Mouse (Mus musculus): Measurements from ENCODE around the gene Slc10a1. TPM values are rescaled to one million over a fixed set of nuclear protein-coding genes. Genes with fewer than 3 reads are reported as not detected.

Gene Slc10a1
- polyA plus RNA-seq, 2 experiments: 1.7 to 3.8 TPM

DNA sequence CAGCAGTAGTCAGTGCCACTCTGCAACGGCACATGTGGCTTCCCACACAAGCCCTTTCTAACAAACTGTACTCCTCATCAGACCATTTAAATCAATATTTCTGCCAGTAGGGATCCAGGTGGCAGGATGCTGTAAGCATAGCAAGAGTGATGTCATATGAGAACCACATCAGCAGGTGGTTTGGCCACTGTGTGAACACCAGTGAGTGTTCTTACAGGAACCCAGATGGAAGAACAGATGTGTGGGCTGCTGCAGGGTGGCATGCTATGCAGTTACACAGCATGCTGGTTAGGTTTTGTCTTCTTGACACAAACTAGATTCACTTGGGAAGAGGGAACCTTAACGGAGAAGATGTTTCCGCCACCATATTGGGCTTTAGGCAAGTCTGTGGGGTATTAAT, 26.6 kb downstream of the Slc10a1 start:
- Histone ChIP-seq H3K4me3 (ENCODE audit: insufficient read depth in 1 of 2, low read depth in 2 of 2, low read length in 2 of 2) (no peak overlapping the region), H3K9me3 (ENCODE audit: control insufficient read depth, low read length) (no peaks in the 10 kb centered on the region), H3K27ac (peak overlapping the region; percentile 29; the same call in 1 of the 2 replicates), H3K27me3 (ENCODE audit: control insufficient read depth, insufficient read depth, low read length) (no peaks in the 10 kb centered on the region), H3K4me1 (replicated peaks; ENCODE audit: control insufficient read depth in 2 of 2, insufficient read depth in 2 of 2, low read length in 1 of 2) (peaks cover 42 to 66% of the 10 kb centered on the region in 2 experiments), H3K4me2 (ENCODE audit: low read depth) (no peak overlapping the region), H3K9ac (replicated peaks) (no peak overlapping the region), H3K36me3 (replicated peaks; ENCODE audit: control insufficient read depth, insufficient read depth, low read depth) (peaks cover 5% of the 10 kb centered on the region)
- TF ChIP-seq CTCF (IDR thresholded peaks at IDR 0.05; ENCODE audit: low read depth) (no peak), EP300 (IDR thresholded peaks at IDR 0.05; ENCODE audit: low read depth) (no peak)
- no peak for ATAC-seq (ENCODE audit: insufficient read depth)
- 97% methylated on average over 3 of the region's 3 CpGs for WGBS (ENCODE audit: insufficient replicate concordance)
- no peak for DNase-seq (ENCODE audit: low read depth in 3 of 3, low spot score in 3 of 3)

DNA sequence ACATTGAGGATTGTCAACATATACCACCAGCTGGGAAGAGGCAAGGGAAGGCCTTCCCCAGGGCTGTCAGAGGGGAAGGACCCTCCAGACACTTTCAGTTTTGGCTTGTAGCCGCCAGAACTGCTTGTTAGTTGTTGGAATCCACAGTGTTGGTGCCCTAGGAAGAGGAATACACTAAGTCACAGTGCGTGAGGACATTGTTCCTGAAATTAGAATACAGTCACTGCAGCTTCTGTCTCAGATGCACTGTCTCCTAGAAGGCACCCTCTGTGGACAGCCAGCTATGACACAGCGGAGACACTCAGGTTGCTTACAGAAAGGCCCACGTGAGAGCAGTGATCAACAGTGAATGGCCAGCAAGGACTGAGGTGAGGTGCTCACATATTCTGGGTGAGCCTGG, 29.3 kb downstream of the Slc10a1 start:
- ATAC-seq (ENCODE audit: insufficient read depth): no peak
- Histone ChIP-seq H3K4me2 (ENCODE audit: low read depth) (no peak overlapping the region), H3K4me3 (ENCODE audit: insufficient read depth in 1 of 2, low read depth in 2 of 2, low read length in 2 of 2) (no peak overlapping the region), H3K4me1 (replicated peaks; ENCODE audit: control insufficient read depth in 2 of 2, insufficient read depth in 2 of 2, low read length in 1 of 2) (peaks cover 33 to 55% of the 10 kb centered on the region in 2 experiments), H3K9ac (replicated peaks) (no peak overlapping the region), H3K27me3 (ENCODE audit: control insufficient read depth, insufficient read depth, low read length) (no peaks in the 10 kb centered on the region), H3K9me3 (ENCODE audit: control insufficient read depth, low read length) (no peaks in the 10 kb centered on the region), H3K27ac (peak overlapping the region; percentile 54), H3K36me3 (replicated peaks; ENCODE audit: control insufficient read depth, insufficient read depth, low read depth) (no peaks in the 10 kb centered on the region)
- no peak for DNase-seq (ENCODE audit: low read depth in 3 of 3, low spot score in 3 of 3)
- no peak for TF ChIP-seq EP300 (IDR thresholded peaks at IDR 0.05; ENCODE audit: low read depth)
- TF ChIP-seq CTCF (IDR thresholded peaks at IDR 0.05; ENCODE audit: low read depth): no peak
- 62% methylated on average over 4 of the region's 4 CpGs for WGBS (ENCODE audit: insufficient replicate concordance)

DNA sequence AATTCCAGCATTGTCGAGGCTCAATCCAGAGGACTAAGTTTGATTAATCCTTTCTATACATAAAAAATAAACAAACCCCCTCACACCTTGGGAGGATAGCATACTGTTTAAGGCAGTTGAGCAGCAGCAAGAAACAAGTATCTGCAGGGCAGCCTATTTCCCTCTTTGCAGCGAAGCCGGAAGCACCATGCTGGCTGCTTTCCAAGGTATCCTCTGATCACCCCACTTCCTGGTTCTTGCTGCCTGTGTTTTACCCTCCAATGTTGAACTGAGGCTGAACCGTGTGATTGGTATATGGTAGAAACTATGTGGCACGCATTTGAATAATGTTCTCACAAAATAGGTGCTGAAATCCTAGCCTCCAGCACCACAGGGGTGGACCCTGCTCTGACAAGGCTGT, 29.9 kb downstream of the Slc10a1 start:
- Histone ChIP-seq H3K9me3 (ENCODE audit: control insufficient read depth, low read length) (no peaks in the 10 kb centered on the region), H3K27me3 (ENCODE audit: control insufficient read depth, insufficient read depth, low read length) (no peaks in the 10 kb centered on the region), H3K4me2 (ENCODE audit: low read depth) (no peak overlapping the region), H3K9ac (replicated peaks) (no peak overlapping the region), H3K36me3 (replicated peaks; ENCODE audit: control insufficient read depth, insufficient read depth, low read depth) (no peaks in the 10 kb centered on the region), H3K4me1 (replicated peaks; ENCODE audit: control insufficient read depth in 2 of 2, insufficient read depth in 2 of 2, low read length in 1 of 2) (peaks cover 28 to 50% of the 10 kb centered on the region in 2 experiments), H3K27ac (peak overlapping the region; percentile 54), H3K4me3 (ENCODE audit: insufficient read depth in 1 of 2, low read depth in 2 of 2, low read length in 2 of 2) (no peak overlapping the region)
- WGBS (ENCODE audit: insufficient replicate concordance): 42% methylated on average over 5 of the region's 5 CpGs
- no peak for ATAC-seq (ENCODE audit: insufficient read depth)
- no peak for DNase-seq (ENCODE audit: low read depth in 3 of 3, low spot score in 3 of 3)
- TF ChIP-seq CTCF (IDR thresholded peaks at IDR 0.05; ENCODE audit: low read depth) (no peak), EP300 (IDR thresholded peaks at IDR 0.05; ENCODE audit: low read depth) (no peak)

GRCm38 (mm10) chr12:80937331-80938029, 31.0 kb downstream of the Slc10a1 start:
- Histone ChIP-seq H3K36me3 (replicated peaks; ENCODE audit: control insufficient read depth, insufficient read depth, low read depth) (no peaks in the 10 kb centered on the region), H3K27ac (no peak overlapping the region), H3K4me1 (replicated peaks; ENCODE audit: control insufficient read depth in 2 of 2, insufficient read depth in 2 of 2, low read length in 1 of 2) (peaks cover 18 to 38% of the 10 kb centered on the region in 2 experiments), H3K27me3 (ENCODE audit: control insufficient read depth, insufficient read depth, low read length) (no peaks in the 10 kb centered on the region), H3K9ac (replicated peaks) (no peak overlapping the region), H3K4me3 (ENCODE audit: insufficient read depth in 1 of 2, low read depth in 2 of 2, low read length in 2 of 2) (no peak overlapping the region), H3K4me2 (ENCODE audit: low read depth) (no peak overlapping the region), H3K9me3 (ENCODE audit: control insufficient read depth, low read length) (no peaks in the 10 kb centered on the region)
- no peak for ATAC-seq (ENCODE audit: insufficient read depth)
- no peak for DNase-seq (ENCODE audit: low read depth in 3 of 3, low spot score in 3 of 3)
- TF ChIP-seq EP300 (IDR thresholded peaks at IDR 0.05; ENCODE audit: low read depth) (no peak), CTCF (IDR thresholded peaks at IDR 0.05; ENCODE audit: low read depth) (no peak)
- WGBS (ENCODE audit: insufficient replicate concordance): 61% methylated on average over 9 of the region's 9 CpGs

DNA sequence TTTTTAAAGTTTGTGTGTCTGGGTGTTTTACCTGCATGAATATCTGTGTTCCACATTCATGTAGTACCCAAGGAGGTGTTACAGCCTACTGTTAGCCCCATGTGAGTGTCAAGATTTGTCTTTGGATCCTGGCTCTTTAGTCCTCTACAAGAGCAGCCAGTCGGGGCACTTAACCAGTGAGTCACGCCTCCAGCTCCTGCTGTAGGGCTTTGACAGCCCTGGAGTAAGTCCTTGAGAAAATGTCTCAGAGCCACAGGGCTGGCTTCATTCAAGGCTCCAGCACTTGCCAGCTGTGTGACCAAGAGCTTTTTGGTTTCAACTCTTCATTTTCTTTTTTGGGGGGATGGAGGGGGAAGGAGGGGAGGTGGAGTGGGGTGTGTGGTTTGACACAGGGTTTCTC, 31.8 kb downstream of the Slc10a1 start:
- Histone ChIP-seq H3K36me3 (replicated peaks; ENCODE audit: control insufficient read depth, insufficient read depth, low read depth) (no peaks in the 10 kb centered on the region), H3K27me3 (ENCODE audit: control insufficient read depth, insufficient read depth, low read length) (no peaks in the 10 kb centered on the region), H3K27ac (no peak overlapping the region), H3K4me2 (ENCODE audit: low read depth) (no peak overlapping the region), H3K4me1 (replicated peaks; ENCODE audit: control insufficient read depth in 2 of 2, insufficient read depth in 2 of 2, low read length in 1 of 2) (peaks cover 16 to 32% of the 10 kb centered on the region in 2 experiments), H3K9ac (replicated peaks) (no peak overlapping the region), H3K9me3 (ENCODE audit: control insufficient read depth, low read length) (no peaks in the 10 kb centered on the region), H3K4me3 (ENCODE audit: insufficient read depth in 1 of 2, low read depth in 2 of 2, low read length in 2 of 2) (no peak overlapping the region)
- ATAC-seq (ENCODE audit: insufficient read depth): no peak
- 66% methylated on average over 2 of the region's 2 CpGs for WGBS (ENCODE audit: insufficient replicate concordance)
- TF ChIP-seq EP300 (IDR thresholded peaks at IDR 0.05; ENCODE audit: low read depth): no peak
- no peak for TF ChIP-seq CTCF (IDR thresholded peaks at IDR 0.05; ENCODE audit: low read depth)
- DNase-seq (ENCODE audit: low read depth in 3 of 3, low spot score in 3 of 3): no peak

Data from liver, embryonic 14.5 days (tissue).